Mouse (Mus musculus) hindbrain, embryonic 15.5 days (tissue): ENCODE measurements around the gene Eif3g. TPM values are rescaled to one million over a fixed set of nuclear protein-coding genes. Genes with fewer than 3 reads are reported as not detected.

Experiments used
- ATAC-seq: fragments of 200-750 bp; cut with Nextera tagmentation; 2 replicates; pipeline ENCODE4 v1.8.0; 2017; ENCODE audit warnings: low read depth, moderate number of reproducible peaks, moderate TSS enrichment; ENCODE audit not compliant: low FRiP score
- H3K27ac ChIP-seq: fragments of 300-500 bp; sonication (generic); replicated peaks from 2 replicates; pipeline ENCODE4 v1.5.1; 2015; ENCODE audit warnings: mild to moderate bottlenecking, inconsistent platforms
- H3K27me3 ChIP-seq: fragments of 300-500 bp; sonication (generic); 2 replicates; pipeline ENCODE4 v1.6.1; 2015; ENCODE audit warnings: control low read depth, inconsistent platforms
- H3K36me3 ChIP-seq: fragments of 300-500 bp; sonication (generic); 2 replicates; pipeline ENCODE4 v1.6.1; 2015; ENCODE audit warnings: control low read depth, inconsistent platforms
- H3K4me1 ChIP-seq: fragments of 300-500 bp; sonication (generic); replicated peaks from 2 replicates; pipeline ENCODE4 v1.6.1; 2015; ENCODE audit warnings: control low read depth, inconsistent platforms
- H3K4me2 ChIP-seq: fragments of 300-500 bp; sonication (generic); 2 replicates; pipeline ENCODE4 v1.6.1; 2015; ENCODE audit warnings: moderate library complexity, mild to moderate bottlenecking, inconsistent platforms
- H3K4me3 ChIP-seq: fragments of 300-500 bp; sonication (generic); 2 replicates; pipeline ENCODE4 v1.5.1; 2015; ENCODE audit warnings: mild to moderate bottlenecking, inconsistent platforms
- H3K9ac ChIP-seq: fragments of 300-500 bp; sonication (generic); 2 replicates; pipeline ENCODE4 v1.6.1; 2015; ENCODE audit warnings: inconsistent platforms
- H3K9me3 ChIP-seq: fragments of 300-500 bp; sonication (generic); 2 replicates; pipeline ENCODE4 v1.6.1; 2016; ENCODE audit warnings: control low read depth, inconsistent platforms
- WGBS: fragments of 180-500 bp; shearing (Covaris S2); methylation state at CpG from one replicate; pipeline ENCODE4 v1.1.7; 2015; 5-methylcytosine and 5-hydroxymethylcytosine counted together
- polyA plus RNA-seq: library from polyadenylated mRNA; unstranded; fragments of >200 nt; fragmentation: Nextera tagmentation; extraction: Ambion mirVana; gene quantifications from 2 replicates; pipeline ENCODE4 v1.2.1, GENCODE M21; 2015

Gene Eif3g
- 249 and 256 TPM in 2 replicates for polyA plus RNA-seq

GRCm38 (mm10) chr9:20898511-20899073 lies at the start of gene Eif3g:
TSS of gene Eif3g (minus strand) at chr9:20898623.
- Histone ChIP-seq H3K36me3 (peaks cover 34% of the 10 kb centered on the region), H3K9ac (peak within 1 kb of the TSS; percentile 88), H3K9me3 (no peaks in the 10 kb centered on the region), H3K27ac (peak within 1 kb of the TSS; percentile 53; the same call in 1 of the 2 replicates), H3K4me3 (peak within 1 kb of the TSS; percentile 85), H3K4me1 (peaks cover 14% of the 10 kb centered on the region), H3K4me2 (peak within 1 kb of the TSS; percentile 97), H3K27me3 (no peaks in the 10 kb centered on the region)
- ATAC-seq, result peak; percentile 89
- 5% methylated on average over 34 of the region's 34 CpGs for WGBS

- Histone ChIP-seq H3K36me3 (peaks cover 6% of the 10 kb centered on the region), H3K4me2 (no peak overlapping the region), H3K9me3 (no peaks in the 10 kb centered on the region), H3K27ac (no peak overlapping the region), H3K4me1 (peaks cover 16% of the 10 kb centered on the region), H3K9ac (no peak overlapping the region), H3K27me3 (no peaks in the 10 kb centered on the region), H3K4me3 (no peak overlapping the region)
- 88% methylated on average over 16 of the region's 16 CpGs for WGBS
- ATAC-seq, result no peak
Measured at GRCm38 (mm10) chr9:20946066-20946880, 47.9 kb upstream of the Eif3g start.

- 78% methylated on average over 4 of the region's 4 CpGs for WGBS
- Histone ChIP-seq H3K4me3 (no peak overlapping the region), H3K36me3 (peaks cover 20% of the 10 kb centered on the region), H3K27me3 (no peaks in the 10 kb centered on the region), H3K4me2 (no peak overlapping the region), H3K4me1 (peaks cover 6% of the 10 kb centered on the region; the same call in 1 of the 2 replicates), H3K9me3 (no peaks in the 10 kb centered on the region), H3K27ac (no peak overlapping the region), H3K9ac (no peak overlapping the region)
- no peak for ATAC-seq
Measured at GRCm38 (mm10) chr9:20944697-20945370, 46.4 kb upstream of the Eif3g start.

GRCm38 (mm10) chr9:20943911-20944310 lies 45.5 kb upstream of the Eif3g start:
- Histone ChIP-seq H3K9ac (no peak overlapping the region), H3K4me3 (no peak overlapping the region), H3K9me3 (no peaks in the 10 kb centered on the region), H3K4me2 (no peak overlapping the region), H3K27me3 (no peaks in the 10 kb centered on the region), H3K27ac (no peak overlapping the region), H3K36me3 (peaks cover 29% of the 10 kb centered on the region), H3K4me1 (peaks cover 6% of the 10 kb centered on the region; the same call in 1 of the 2 replicates)
- WGBS, result 12% methylated on average over 2 of the region's 2 CpGs
- ATAC-seq, result no peak

- Histone ChIP-seq H3K4me3 (no peak overlapping the region), H3K9me3 (no peaks in the 10 kb centered on the region), H3K9ac (no peak overlapping the region), H3K4me2 (no peak overlapping the region), H3K27ac (no peak overlapping the region), H3K36me3 (peaks cover 34% of the 10 kb centered on the region), H3K27me3 (no peaks in the 10 kb centered on the region), H3K4me1 (peaks cover 6% of the 10 kb centered on the region; the same call in 1 of the 2 replicates)
- ATAC-seq, result no peak
- 95% methylated on average over 7 of the region's 7 CpGs for WGBS
Measured at GRCm38 (mm10) chr9:20943396-20943795, 45.0 kb upstream of the Eif3g start.

GRCm38 (mm10) chr9:20923258-20923657 lies 24.8 kb upstream of the Eif3g start:
- 89% methylated on average over 3 of the region's 3 CpGs for WGBS
- Histone ChIP-seq H3K4me3 (no peak overlapping the region), H3K27ac (no peak overlapping the region), H3K4me1 (no peaks in the 10 kb centered on the region), H3K9ac (no peak overlapping the region), H3K36me3 (peaks cover 94% of the 10 kb centered on the region), H3K27me3 (no peaks in the 10 kb centered on the region), H3K4me2 (no peak overlapping the region), H3K9me3 (no peaks in the 10 kb centered on the region)
- ATAC-seq, result no peak

- 89% methylated on average over 4 of the region's 4 CpGs for WGBS
- no peak overlapping the region for H3K4me2 ChIP-seq
- H3K36me3 ChIP-seq, result peaks cover 98% of the 10 kb centered on the region
- H3K4me1 ChIP-seq, result no peaks in the 10 kb centered on the region
- no peak overlapping the region for H3K4me3 ChIP-seq
- no peaks in the 10 kb centered on the region for H3K9me3 ChIP-seq
- no peak for ATAC-seq
- no peak overlapping the region for H3K9ac ChIP-seq
- H3K27me3 ChIP-seq, result no peaks in the 10 kb centered on the region
- no peak overlapping the region for H3K27ac ChIP-seq
Measured at GRCm38 (mm10) chr9:20916160-20916559, 17.7 kb upstream of the Eif3g start.

GRCm38 (mm10) chr9:20909948-20910347 lies 11.5 kb upstream of the Eif3g start:
- H3K9ac ChIP-seq, result no peak overlapping the region
- no peak overlapping the region for H3K4me3 ChIP-seq
- no peak overlapping the region for H3K27ac ChIP-seq
- 87% methylated on average over 9 of the region's 9 CpGs for WGBS
- no peak overlapping the region for H3K4me2 ChIP-seq
- no peaks in the 10 kb centered on the region for H3K27me3 ChIP-seq
- H3K4me1 ChIP-seq, result no peaks in the 10 kb centered on the region
- H3K9me3 ChIP-seq, result no peaks in the 10 kb centered on the region
- ATAC-seq, result no peak
- H3K36me3 ChIP-seq, result peaks cover 99% of the 10 kb centered on the region

GRCm38 (mm10) chr9:20902174-20902491 lies 3.7 kb upstream of the Eif3g start:
- H3K9ac ChIP-seq, result no peak overlapping the region
- H3K4me1 ChIP-seq, result peaks cover 9% of the 10 kb centered on the region
- 51% methylated on average over 6 of the region's 6 CpGs for WGBS
- no peaks in the 10 kb centered on the region for H3K9me3 ChIP-seq
- no peak overlapping the region for H3K4me2 ChIP-seq
- H3K27ac ChIP-seq, result no peak overlapping the region
- no peak for ATAC-seq
- H3K4me3 ChIP-seq, result no peak overlapping the region
- peaks cover 24% of the 10 kb centered on the region for H3K36me3 ChIP-seq
- H3K27me3 ChIP-seq, result no peaks in the 10 kb centered on the region

GRCm38 (mm10) chr9:20901466-20902173 lies 3.2 kb upstream of the Eif3g start:
- H3K4me2 ChIP-seq, result no peak overlapping the region
- peaks cover 24% of the 10 kb centered on the region for H3K36me3 ChIP-seq
- no peak overlapping the region for H3K4me3 ChIP-seq
- H3K9ac ChIP-seq, result no peak overlapping the region
- WGBS, result 22% methylated on average over 13 of the region's 13 CpGs
- H3K27me3 ChIP-seq, result no peaks in the 10 kb centered on the region
- no peaks in the 10 kb centered on the region for H3K9me3 ChIP-seq
- H3K27ac ChIP-seq, result no peak overlapping the region
- ATAC-seq, result no peak
- H3K4me1 ChIP-seq, result peaks cover 14% of the 10 kb centered on the region

GRCm38 (mm10) chr9:20897736-20898510 lies 500 bp downstream of the Eif3g start:
- WGBS, result 11% methylated on average over 17 of the region's 39 CpGs
- Histone ChIP-seq H3K9me3 (no peaks in the 10 kb centered on the region), H3K4me1 (peaks cover 14% of the 10 kb centered on the region), H3K4me2 (peak overlapping the region; percentile 97), H3K4me3 (peak overlapping the region; percentile 85), H3K27ac (peak overlapping the region; percentile 53; the same call in 1 of the 2 replicates), H3K9ac (peak overlapping the region; percentile 88), H3K36me3 (peaks cover 41% of the 10 kb centered on the region), H3K27me3 (no peaks in the 10 kb centered on the region)
- ATAC-seq, result peak; percentile 76
